9 mouse cellular contexts compared by ENCODE assay signal in the genomic region with DNA sequence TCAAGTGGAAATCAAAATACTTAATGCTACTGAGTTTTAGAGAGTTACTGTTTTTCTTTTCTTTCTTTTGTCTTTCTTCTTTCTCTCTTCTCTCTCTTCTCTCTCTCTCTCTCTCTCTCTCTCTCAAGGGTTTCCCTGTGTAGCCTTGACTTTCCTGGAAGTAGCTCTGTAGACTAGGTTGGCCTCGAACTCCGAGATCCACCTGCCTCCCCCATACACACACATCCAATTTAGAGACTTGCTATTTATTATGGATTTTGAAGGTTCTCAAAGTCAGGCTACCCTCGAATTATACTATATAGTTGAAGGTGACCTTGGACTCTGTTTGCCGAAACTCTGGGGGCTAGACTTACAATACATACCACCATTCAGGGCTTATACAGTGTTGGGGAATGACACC. TPM values are rescaled to one million over a fixed set of nuclear protein-coding genes. Genes with fewer than 3 reads are reported as not detected.
DNase-seq lines count a peak whose midpoint lies in the region; ATAC-seq and TF ChIP-seq lines count a peak whose summit lies in the region.
"Had no signal": no experiment of that assay in that cellular context is flagged by ENCODE, and none has a peak within 500 bp of the region (broad histone marks: within the 10 kb centered on the region; RNA-seq: fewer than 3 reads in every experiment).

No protein-coding gene starts in this region.

- H3K9me3 ChIP-seq in heart, embryonic 12.5 days (replicated peaks) = no peaks in the 10 kb centered on the region
- H3K9me3 ChIP-seq in G1E (replicated peaks) = no peaks in the 10 kb centered on the region
- no peaks in the 10 kb centered on the region for H3K9me3 ChIP-seq in hindbrain, embryonic 10.5 days
- H3K9me3 ChIP-seq in midbrain, embryonic 10.5 days (replicated peaks) = no peaks in the 10 kb centered on the region

- no peaks in the 10 kb centered on the region for H3K27me3 ChIP-seq in heart, embryonic 12.5 days (replicated peaks)
- no peaks in the 10 kb centered on the region for H3K27me3 ChIP-seq in G1E (ENCODE audit: insufficient read depth, low read length)
- H3K27me3 ChIP-seq in hindbrain, embryonic 10.5 days (ENCODE audit: insufficient read depth, poor library complexity, severe bottlenecking) = no peaks in the 10 kb centered on the region
- no peaks in the 10 kb centered on the region for H3K27me3 ChIP-seq in midbrain, embryonic 10.5 days (ENCODE audit: low read depth, poor library complexity, severe bottlenecking)

- H3K36me3 ChIP-seq in heart, embryonic 12.5 days = peaks cover 11% of the 10 kb centered on the region
- H3K36me3 ChIP-seq in G1E (replicated peaks) = peaks cover 26% of the 10 kb centered on the region
- peaks cover 28% of the 10 kb centered on the region for H3K36me3 ChIP-seq in hindbrain, embryonic 10.5 days
- peaks cover 31% of the 10 kb centered on the region for H3K36me3 ChIP-seq in midbrain, embryonic 10.5 days

- intact Hi-C loops in heart, postnatal 25 days (cut with DNase I) = loop anchor here (5.0 kb wide), 1 partner anchor 90 kb away; no protein-coding TSS in a partner anchor
- intact Hi-C loops in left cerebral cortex, postnatal 4 days (cut with DNase I) = no loop called here

- no peak for TF ChIP-seq CTCF in G1E (IDR thresholded peaks at IDR 0.05; ENCODE audit: low read depth, low read length)

- ATAC-seq in heart, embryonic 12.5 days (ENCODE audit: insufficient number of reproducible peaks, low FRiP score) = no peak
- no peak for ATAC-seq in G1E (ENCODE audit: extremely low read depth, insufficient number of reproducible peaks, low FRiP score, poor library complexity, severe bottlenecking)

- H3K9ac ChIP-seq in heart, embryonic 12.5 days = peak overlapping the region; percentile 100

- DNase-seq in heart, postnatal 25 days (ENCODE audit: low spot score) = no peak
- no peak for DNase-seq in G1E (ENCODE audit: low spot score)
- DNase-seq in hindbrain, embryonic 10.5 days (ENCODE audit: low spot score) = no peak
- DNase-seq in midbrain, embryonic 10.5 days (ENCODE audit: low spot score) = no peak
- no peak for DNase-seq in embryo, embryonic 11 days
- no peak for DNase-seq in right cerebral cortex, postnatal 4 days
- no peak for DNase-seq in left cerebral cortex, postnatal 4 days
- DNase-seq: lung, postnatal 4 days had no signal

- H3K27ac ChIP-seq in heart, embryonic 12.5 days (ENCODE audit: poor library complexity, severe bottlenecking) = no peak overlapping the region
- peak overlapping the region; percentile 99; the same call in 1 of the 2 replicates for H3K27ac ChIP-seq in hindbrain, embryonic 10.5 days
- H3K27ac ChIP-seq in midbrain, embryonic 10.5 days (replicated peaks) = no peak overlapping the region; the same call in 1 of the 2 replicates

- peak overlapping the region; percentile 100 for H3K4me3 ChIP-seq in heart, embryonic 12.5 days
- H3K4me3 ChIP-seq in G1E (ENCODE audit: low read depth, low read length) = peak overlapping the region; percentile 98
- peak overlapping the region; percentile 89 for H3K4me3 ChIP-seq in hindbrain, embryonic 10.5 days
- H3K4me3 ChIP-seq in midbrain, embryonic 10.5 days = peak overlapping the region; percentile 83

- peak overlapping the region; percentile 75 for H3K4me2 ChIP-seq in heart, embryonic 12.5 days

- H3K4me1 ChIP-seq in heart, embryonic 12.5 days (replicated peaks) = peaks cover 11% of the 10 kb centered on the region
- H3K4me1 ChIP-seq in G1E (ENCODE audit: insufficient read depth, low read depth, low read length) = peaks cover 33% of the 10 kb centered on the region
- H3K4me1 ChIP-seq in hindbrain, embryonic 10.5 days (replicated peaks) = peaks cover 26% of the 10 kb centered on the region
- H3K4me1 ChIP-seq in midbrain, embryonic 10.5 days = peaks cover 28% of the 10 kb centered on the region

- WGBS in heart, embryonic 12.5 days = 54% methylated on average over 4 of the region's 4 CpGs
- WGBS in hindbrain, embryonic 10.5 days = 86% methylated on average over 4 of the region's 4 CpGs
- WGBS in midbrain, embryonic 10.5 days = 76% methylated on average over 4 of the region's 4 CpGs

RNA-seq across cellular contexts. Expression of a gene that starts 1.3 kb away (rescaled TPM):
- polyA plus RNA-seq in heart, embryonic 12.5 days (2016; fragmentation: Nextera tagmentation; extraction: Ambion mirVana) = 104 and 110 TPM in 2 replicates
- 10 to 100 TPM; 32.5 to 34.4 TPM for total RNA-seq in heart, postnatal 25 days (2021)
- 65.2 and 69.4 TPM in 2 replicates for total RNA-seq in G1E (2014; fragmentation: Nextera tagmentation)
- 98.7 and 124 TPM in 2 replicates for total RNA-seq in G1E (2017)
- polyA plus RNA-seq in G1E (2012) = 7.7 TPM in 2 replicates
- polyA plus RNA-seq in hindbrain, embryonic 10.5 days (2016; fragmentation: Nextera tagmentation; extraction: Ambion mirVana) = 117 and 138 TPM in 2 replicates
- polyA plus RNA-seq in midbrain, embryonic 10.5 days (2016; fragmentation: Nextera tagmentation; extraction: Ambion mirVana) = 129 and 135 TPM in 2 replicates
- total RNA-seq in left cerebral cortex, postnatal 4 days (2021) = 10 to 100 TPM; 77.6 to 79.9 TPM

RNA-seq across cellular contexts. Expression of a gene that starts 44.3 kb away (rescaled TPM):
- polyA plus RNA-seq in heart, embryonic 12.5 days (2016; fragmentation: Nextera tagmentation; extraction: Ambion mirVana) = 562 and 569 TPM in 2 replicates
- 100 to 1,000 TPM; 361 to 395 TPM for total RNA-seq in heart, postnatal 25 days (2021)
- total RNA-seq in G1E (2014; fragmentation: Nextera tagmentation) = 273 and 291 TPM in 2 replicates
- total RNA-seq in G1E (2017) = 690 and 812 TPM in 2 replicates
- 89.2 and 116 TPM in 2 replicates for polyA plus RNA-seq in G1E (2012)
- 325 and 525 TPM in 2 replicates for polyA plus RNA-seq in hindbrain, embryonic 10.5 days (2016; fragmentation: Nextera tagmentation; extraction: Ambion mirVana)
- polyA plus RNA-seq in midbrain, embryonic 10.5 days (2016; fragmentation: Nextera tagmentation; extraction: Ambion mirVana) = 480 and 571 TPM in 2 replicates
- 100 to 1,000 TPM; 187 to 191 TPM for total RNA-seq in left cerebral cortex, postnatal 4 days (2021)

RNA-seq across cellular contexts. Expression of a gene that starts 44.4 kb away (rescaled TPM):
- polyA plus RNA-seq in heart, embryonic 12.5 days (2016; fragmentation: Nextera tagmentation; extraction: Ambion mirVana) = 427 and 428 TPM in 2 replicates
- 100 to 1,000 TPM; 159 to 187 TPM for total RNA-seq in heart, postnatal 25 days (2021)
- total RNA-seq in G1E (2014; fragmentation: Nextera tagmentation) (166 and 187 TPM in 2 replicates), G1E (2017) (638 and 797 TPM in 2 replicates)
- 121 and 163 TPM in 2 replicates for polyA plus RNA-seq in G1E (2012)
- 452 and 562 TPM in 2 replicates for polyA plus RNA-seq in hindbrain, embryonic 10.5 days (2016; fragmentation: Nextera tagmentation; extraction: Ambion mirVana)
- 477 and 642 TPM in 2 replicates for polyA plus RNA-seq in midbrain, embryonic 10.5 days (2016; fragmentation: Nextera tagmentation; extraction: Ambion mirVana)
- total RNA-seq in left cerebral cortex, postnatal 4 days (2021) = 100 to 1,000 TPM; 109 to 118 TPM

Comparison
In these comparisons a context has a peak if more than half of its experiments do, and no peak if none do; other contexts are left out.
1. RNA of a gene that starts 1.3 kb away (polyA plus RNA-seq): 117 to 138 TPM in hindbrain, embryonic 10.5 days, 129 to 135 TPM in midbrain, embryonic 10.5 days and 104 to 110 TPM in heart, embryonic 12.5 days; 7.7 TPM in G1E; every median in the first group is over 10 times any median in the second.
2. Peak in every context shown above with its lines, with median percentiles within 50 percentile points of each other: H3K4me3 ChIP-seq.